Mouse (Mus musculus): Measurements from ENCODE around the gene Mtif2.

DNA sequence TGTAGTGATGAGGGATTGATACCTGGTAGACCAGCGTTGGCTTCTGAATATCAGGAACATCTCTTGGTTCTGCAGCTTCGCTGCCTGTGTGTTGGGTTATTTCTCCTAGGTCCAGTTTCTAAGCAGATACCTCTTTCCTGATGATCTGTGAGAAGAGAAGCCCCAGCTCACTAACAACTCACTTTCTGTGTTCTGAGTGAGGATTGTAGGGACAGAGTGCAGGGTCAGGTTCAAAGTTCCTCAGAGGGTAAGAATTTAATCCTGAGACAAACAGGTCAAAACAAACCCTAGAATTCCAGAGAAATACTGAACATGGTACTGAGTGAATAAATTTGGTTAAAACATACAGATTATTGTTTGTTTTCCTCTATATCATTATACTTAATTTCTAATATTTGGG, 37.2 kb downstream of the Mtif2 start:
- TF ChIP-seq GATA1 (IDR thresholded peaks at IDR 0.05; ENCODE audit: low read length), result no peak
- TF ChIP-seq TAL1 (IDR thresholded peaks at IDR 0.05; ENCODE audit: low read length), result no peak

Measured in erythroblast, embryonic 14.5 days (primary cell).